Mouse (Mus musculus) liver, adult (tissue): ENCODE measurements around the gene Umad1.

Source experiments
- GATA4 ChIP-seq: IDR thresholded peaks from 2 replicates; pipeline ENCODE4 v1.6.1; 2014; ENCODE audit warnings: mild to moderate bottlenecking, low read length; ENCODE audit not compliant: insufficient replicate concordance

Gene Umad1

GRCm38 (mm10) chr6:8259004-8259666 is at the start of gene Umad1, which contains the start of the genes Rpa3 and Gm45062:
Umad1 (plus strand) TSS chr6:8259288.
Rpa3 (minus strand) TSS chr6:8259173.
Gm45062 (plus strand) TSS chr6:8259450.
- no peak; the same call in 1 of the 2 replicates for TF ChIP-seq GATA4

- TF ChIP-seq GATA4 = no peak
These were observed 49.3 kb upstream of the Umad1 start for GRCm38 (mm10) chr6:8209866-8210186.

GRCm38 (mm10) chr6:8210661-8211060 is 48.4 kb upstream of the Umad1 start:
- TF ChIP-seq GATA4 = no peak

- TF ChIP-seq GATA4 = no peak
These were observed 32.1 kb upstream of the Umad1 start for GRCm38 (mm10) chr6:8227035-8227434.

- TF ChIP-seq GATA4 = no peak
These were observed 30.5 kb upstream of the Umad1 start for GRCm38 (mm10) chr6:8228596-8228995.

- TF ChIP-seq GATA4 = no peak
These were observed 772 bp upstream of the Umad1 start for GRCm38 (mm10) chr6:8258316-8258715.

- no peak for TF ChIP-seq GATA4
These were observed 568 bp downstream of the Umad1 start for GRCm38 (mm10) chr6:8259667-8260044.

GRCm38 (mm10) chr6:8271047-8271446 is 12.0 kb downstream of the Umad1 start:
- no peak for TF ChIP-seq GATA4

GRCm38 (mm10) chr6:8274387-8275054 is 15.4 kb downstream of the Umad1 start:
- TF ChIP-seq GATA4 = no peak

GRCm38 (mm10) chr6:8275098-8275497 is 16.0 kb downstream of the Umad1 start:
- TF ChIP-seq GATA4 = no peak

GRCm38 (mm10) chr6:8276431-8276830 is 17.3 kb downstream of the Umad1 start:
- no peak for TF ChIP-seq GATA4

GRCm38 (mm10) chr6:8278426-8279002 is 19.4 kb downstream of the Umad1 start:
- TF ChIP-seq GATA4 = no peak

- TF ChIP-seq GATA4 = no peak
These were observed 24.2 kb downstream of the Umad1 start for GRCm38 (mm10) chr6:8283255-8283654.

GRCm38 (mm10) chr6:8285401-8285960 is 26.4 kb downstream of the Umad1 start:
- no peak for TF ChIP-seq GATA4

- no peak for TF ChIP-seq GATA4
These were observed 27.1 kb downstream of the Umad1 start for GRCm38 (mm10) chr6:8286146-8286545.

GRCm38 (mm10) chr6:8288755-8289580 is 29.9 kb downstream of the Umad1 start:
- no peak for TF ChIP-seq GATA4
